In genomic region chr11:28853102-28853800, GRCm38 (mm10) we compare ENCODE assay signal across 8 mouse cellular contexts. TPM values are rescaled to one million over a fixed set of nuclear protein-coding genes. Genes with fewer than 3 reads are reported as not detected.
DNase-seq lines count a peak whose midpoint lies in the region; ATAC-seq and TF ChIP-seq lines count a peak whose summit lies in the region.

Gene Efemp1 (plus strand): TSS chr11:28853204.

- H3K9me3 ChIP-seq in limb, embryonic 13.5 days = no peaks in the 10 kb centered on the region
- H3K9me3 ChIP-seq in midbrain, embryonic 14.5 days (ENCODE audit: control insufficient read depth, low read length) = no peaks in the 10 kb centered on the region

- peaks cover 12% of the 10 kb centered on the region; the same call in 1 of the 2 replicates for H3K4me1 ChIP-seq in limb, embryonic 13.5 days
- H3K4me1 ChIP-seq in midbrain, embryonic 14.5 days (ENCODE audit: control insufficient read depth, insufficient read depth, low read length) = peaks cover 9% of the 10 kb centered on the region
- peaks cover 2% of the 10 kb centered on the region; the same call in 1 of the 2 replicates for H3K4me1 ChIP-seq in testis, adult 2 months (ENCODE audit: control insufficient read depth, insufficient read depth, low read length)

- H3K9ac ChIP-seq in limb, embryonic 13.5 days = peak within 1 kb of the TSS; percentile 74
- peak within 1 kb of the TSS; percentile 48; the same call in 1 of the 2 replicates for H3K9ac ChIP-seq in midbrain, embryonic 14.5 days (replicated peaks; ENCODE audit: low read length)

- under 1% methylated on average over 30 of the region's 30 CpGs for WGBS in limb, embryonic 13.5 days
- WGBS in midbrain, embryonic 14.5 days = under 1% methylated on average over 30 of the region's 30 CpGs

- no peak for TF ChIP-seq CTCF in testis, adult 2 months (IDR thresholded peaks at IDR 0.05; ENCODE audit: control insufficient read depth, insufficient read depth, insufficient replicate concordance, low read depth, low read length)

- H3K4me3 ChIP-seq in limb, embryonic 13.5 days = peak within 1 kb of the TSS; percentile 62
- peak within 1 kb of the TSS; percentile 37 for H3K4me3 ChIP-seq in midbrain, embryonic 14.5 days (replicated peaks; ENCODE audit: low read depth, low read length)
- H3K4me3 ChIP-seq in testis, adult 2 months (ENCODE audit: control insufficient read depth, low read depth, low read length) = peak within 1 kb of the TSS; percentile 72

- no peak within 1 kb of the TSS for H3K27ac ChIP-seq in limb, embryonic 13.5 days
- H3K27ac ChIP-seq in midbrain, embryonic 14.5 days (replicated peaks; ENCODE audit: low read depth, low read length) = no peak within 1 kb of the TSS
- no peak within 1 kb of the TSS for H3K27ac ChIP-seq in testis, adult 2 months (ENCODE audit: control insufficient read depth, insufficient read depth, low read depth, low read length)

- peak; percentile 13 to 73 for DNase-seq in adrenal gland, adult (ENCODE audit: inconsistent age in 2 of 2, low spot score in 1 of 2)
- DNase-seq in embryo, embryonic 11 days = peak; percentile 73
- peak; percentile 33 to 37 for DNase-seq in heart, adult 9 months (ENCODE audit: low spot score in 2 of 2)
- peak; percentile 65 for DNase-seq in kidney, adult 18-20 months
- peak; percentile 28 for DNase-seq in midbrain, embryonic 14.5 days
- DNase-seq in thymus, postnatal 25 days = no peak

- TF ChIP-seq POLR2A in testis, adult 2 months (IDR thresholded peaks at IDR 0.05; ENCODE audit: control insufficient read depth, low read depth, low read length) = no peak

- H3K27me3 ChIP-seq in limb, embryonic 13.5 days = peaks cover 17% of the 10 kb centered on the region
- peaks cover 9% of the 10 kb centered on the region; the same call in 1 of the 2 replicates for H3K27me3 ChIP-seq in midbrain, embryonic 14.5 days (ENCODE audit: control insufficient read depth, insufficient read depth, low read length)
- H3K27me3 ChIP-seq in testis, adult 2 months (ENCODE audit: control insufficient read depth, insufficient read depth, low read length) = no peaks in the 10 kb centered on the region

- ATAC-seq in limb, embryonic 13.5 days (ENCODE audit: low FRiP score, low read depth) = peak; percentile 89
- peak; percentile 70 for ATAC-seq in midbrain, embryonic 14.5 days (ENCODE audit: low FRiP score, low TSS enrichment)

- H3K36me3 ChIP-seq in limb, embryonic 13.5 days = no peaks in the 10 kb centered on the region
- H3K36me3 ChIP-seq in midbrain, embryonic 14.5 days (ENCODE audit: control insufficient read depth, insufficient read depth, low read length) = no peaks in the 10 kb centered on the region
- H3K36me3 ChIP-seq in testis, adult 2 months (ENCODE audit: control insufficient read depth, insufficient read depth, low read length) = no peaks in the 10 kb centered on the region

- peak within 1 kb of the TSS; percentile 89 for H3K4me2 ChIP-seq in limb, embryonic 13.5 days (replicated peaks)
- H3K4me2 ChIP-seq in midbrain, embryonic 14.5 days (ENCODE audit: low read length) = peak within 1 kb of the TSS; percentile 77

RNA-seq across cellular contexts. Expression of gene Efemp1, which starts in this region (rescaled TPM):
- polyA plus RNA-seq in limb, embryonic 13.5 days (2015; fragmentation: Nextera tagmentation; extraction: Ambion mirVana) = 36.3 and 41.8 TPM in 2 replicates
- 0.45 and 3.6 TPM in 2 replicates for polyA plus RNA-seq in midbrain, embryonic 14.5 days (2014; fragmentation: Nextera tagmentation; extraction: Ambion mirVana)
- polyA plus RNA-seq in testis, adult 2 months (2012; rRNA removed) = 2.8 and 3.3 TPM in 2 replicates
